Mouse (Mus musculus) urinary bladder, adult 2 months (tissue): ENCODE data around the gene Magi1. TPM values are rescaled to one million over a fixed set of nuclear protein-coding genes. Genes with fewer than 3 reads are reported as not detected.
"Not testable (repeated sequence)": the region's sequence is repeated elsewhere in the genome, so short reads cannot be mapped to it uniquely, and the experiment has no call there.

ENCODE experiments used
- DNase-seq: peaks from one replicate; pipeline ENCODE4 v3.0.0; 2022; ENCODE audit warnings: low spot score
- polyA plus RNA-seq: library from polyadenylated mRNA; depleted of rRNA; stranded (reverse); fragments of >200 nt; gene quantifications from 2 replicates; pipeline ENCODE4 v1.2.3, GENCODE M21; 2012

The Magi1 gene
- polyA plus RNA-seq, 1 experiment: 9.6 TPM

GRCm38 (mm10) chr6:94063542-94063941 lies 220.2 kb downstream of the Magi1 start:
- DNase-seq: no peak

- DNase-seq: no peak
These were observed 222.2 kb downstream of the Magi1 start for GRCm38 (mm10) chr6:94061424-94061980.

- DNase-seq: no peak
These were observed 223.0 kb downstream of the Magi1 start for GRCm38 (mm10) chr6:94060621-94061213.

- no peak for DNase-seq
These were observed 224.6 kb downstream of the Magi1 start for GRCm38 (mm10) chr6:94059090-94059489.

- no peak for DNase-seq
These were observed 229.8 kb downstream of the Magi1 start for GRCm38 (mm10) chr6:94053920-94054319.

GRCm38 (mm10) chr6:94045180-94045579 lies 238.5 kb downstream of the Magi1 start:
- DNase-seq: no peak

- no peak for DNase-seq
These were observed 240.3 kb downstream of the Magi1 start for GRCm38 (mm10) chr6:94043461-94043860.

- DNase-seq: no peak
These were observed 243.6 kb downstream of the Magi1 start for GRCm38 (mm10) chr6:94040093-94040492.

GRCm38 (mm10) chr6:94038897-94039296 lies 244.8 kb downstream of the Magi1 start:
- DNase-seq: no peak

- no peak for DNase-seq
These were observed 247.2 kb downstream of the Magi1 start for GRCm38 (mm10) chr6:94036554-94036953.

- no peak for DNase-seq
These were observed 257.4 kb downstream of the Magi1 start for GRCm38 (mm10) chr6:94026361-94026760.

GRCm38 (mm10) chr6:94022437-94022836 lies 261.3 kb downstream of the Magi1 start:
- no peak for DNase-seq

- no peak for DNase-seq
These were observed 262.3 kb downstream of the Magi1 start for GRCm38 (mm10) chr6:94021239-94021962.

GRCm38 (mm10) chr6:94020566-94020965 lies 263.2 kb downstream of the Magi1 start:
- no peak for DNase-seq

- DNase-seq: no peak
These were observed 263.8 kb downstream of the Magi1 start for GRCm38 (mm10) chr6:94019935-94020334.

GRCm38 (mm10) chr6:94013761-94014160 lies 270.0 kb downstream of the Magi1 start:
- no peak for DNase-seq

- DNase-seq: no peak
These were observed 271.8 kb downstream of the Magi1 start for GRCm38 (mm10) chr6:94011947-94012346.

- DNase-seq: no peak
These were observed 272.2 kb downstream of the Magi1 start for GRCm38 (mm10) chr6:94011521-94011920.

GRCm38 (mm10) chr6:94008577-94008976 lies 275.1 kb downstream of the Magi1 start:
- no peak for DNase-seq

- not testable (repeated sequence) for DNase-seq
These were observed 280.1 kb downstream of the Magi1 start for GRCm38 (mm10) chr6:94003586-94003985.

- DNase-seq: no peak
These were observed 286.8 kb downstream of the Magi1 start for GRCm38 (mm10) chr6:93996841-93997485.

- no peak for DNase-seq
These were observed 296.2 kb downstream of the Magi1 start for GRCm38 (mm10) chr6:93987561-93987960.

GRCm38 (mm10) chr6:93985111-93985510 lies 298.6 kb downstream of the Magi1 start:
- DNase-seq: no peak
